Mouse (Mus musculus) myocyte (in vitro differentiated cells): ENCODE measurements around the gene Pick1. TPM values are rescaled to one million over a fixed set of nuclear protein-coding genes. Genes with fewer than 3 reads are reported as not detected.
A peak's percentile ranks its signal among the peaks of the same experiment; 100 is the strongest.

Experiments used
- H3K27me3 ChIP-seq: one replicate; pipeline ENCODE4 v1.6.1; 2011; ENCODE audit not compliant: control insufficient read depth, insufficient read depth, insufficient read length
- H3K36me3 ChIP-seq: one replicate; pipeline ENCODE4 v1.6.1; 2011; ENCODE audit not compliant: control insufficient read depth, insufficient read depth
- H3K4me2 ChIP-seq: one replicate; pipeline ENCODE4 v1.6.1; 2011; ENCODE audit warnings: low read depth, control low read depth
- H3K4me3 ChIP-seq: one replicate; pipeline ENCODE4 v1.5.1; 2011; ENCODE audit warnings: mild to moderate bottlenecking, control low read depth, moderate library complexity
- H3K79me2 ChIP-seq: one replicate; pipeline ENCODE4 v1.6.1; 2011; ENCODE audit not compliant: control insufficient read depth, insufficient read depth
- H3ac ChIP-seq: one replicate; pipeline ENCODE4 v1.6.1; 2011; ENCODE audit not compliant: control insufficient read depth, insufficient read length
- CEBPB ChIP-seq: IDR thresholded peaks from 2 replicates; pipeline ENCODE4 v1.6.1; 2011; ENCODE audit warnings: mild to moderate bottlenecking, moderate library complexity; ENCODE audit not compliant: poor library complexity, insufficient read depth, severe bottlenecking
- E2F4 ChIP-seq: IDR thresholded peaks from one replicate; pipeline ENCODE4 v1.6.1; 2011; ENCODE audit warnings: mild to moderate bottlenecking, control low read depth, moderate library complexity; ENCODE audit not compliant: insufficient read depth
- MAX ChIP-seq: IDR thresholded peaks from one replicate; pipeline ENCODE4 v1.6.1; 2011; ENCODE audit warnings: low read depth, mild to moderate bottlenecking, control low read depth
- MYOD1 ChIP-seq, 3 experiments: IDR thresholded peaks; one replicate each; pipeline ENCODE4 v1.6.1; 2011; ENCODE audit warnings: control low read depth in 2 of 3, low read depth in 2 of 3, mild to moderate bottlenecking in 2 of 3, moderate library complexity in 1 of 3; ENCODE audit not compliant: insufficient read length in 2 of 3, control insufficient read depth in 1 of 3
- MYOG ChIP-seq, 3 experiments: IDR thresholded peaks; one replicate each; pipeline ENCODE4 v1.6.1; 2011; ENCODE audit warnings: control low read depth in 2 of 3, low read depth in 2 of 3, mild to moderate bottlenecking in 2 of 3; ENCODE audit not compliant: insufficient read length in 2 of 3, control insufficient read depth in 1 of 3, insufficient read depth in 1 of 3
- POLR2A ChIP-seq: IDR thresholded peaks from one replicate; pipeline ENCODE4 v1.6.1; 2011; ENCODE audit warnings: low read depth, mild to moderate bottlenecking, control low read depth, moderate library complexity; ENCODE audit not compliant: insufficient read length
- POLR2AphosphoS2 ChIP-seq: IDR thresholded peaks from one replicate; pipeline ENCODE4 v1.6.1; 2011; ENCODE audit warnings: low read depth, control low read depth; ENCODE audit not compliant: insufficient read length
- REST ChIP-seq: IDR thresholded peaks from one replicate; pipeline ENCODE4 v1.6.1; 2011; ENCODE audit warnings: mild to moderate bottlenecking, control low read depth, moderate library complexity; ENCODE audit not compliant: insufficient read depth, insufficient read length
- SRF ChIP-seq: IDR thresholded peaks from one replicate; pipeline ENCODE4 v1.6.1; 2011; ENCODE audit warnings: low read depth; ENCODE audit not compliant: control insufficient read depth, insufficient read length
- TCF12 ChIP-seq: IDR thresholded peaks from one replicate; pipeline ENCODE4 v1.6.1; 2011; ENCODE audit warnings: mild to moderate bottlenecking, control low read depth; ENCODE audit not compliant: poor library complexity, insufficient read depth, severe bottlenecking
- TCF3 ChIP-seq: IDR thresholded peaks from one replicate; pipeline ENCODE4 v1.6.1; 2011; ENCODE audit warnings: low read depth, control low read depth; ENCODE audit not compliant: insufficient read length
- USF1 ChIP-seq: IDR thresholded peaks from one replicate; pipeline ENCODE4 v1.6.1; 2011; ENCODE audit warnings: low read depth, mild to moderate bottlenecking, control low read depth, moderate library complexity
- polyA plus RNA-seq: library from polyadenylated mRNA; unstranded; fragments of >200 nt; fragmentation: generic; extraction: Trizol; gene quantifications from one replicate; pipeline ENCODE4 v1.2.1, GENCODE M21; 2012; ENCODE audit warnings: missing spikeins

Gene Pick1
- polyA plus RNA-seq, 1 experiment: 26.0 TPM

GRCm38 (mm10) chr15:79262786-79263309 lies 33.9 kb downstream of the Pick1 start:
- no peak overlapping the region for H3K4me2 ChIP-seq
- no peak overlapping the region for H3K4me3 ChIP-seq
- H3ac ChIP-seq: no peak overlapping the region
- H3K36me3 ChIP-seq: no peaks in the 10 kb centered on the region
- H3K27me3 ChIP-seq: peaks cover 48% of the 10 kb centered on the region
- H3K79me2 ChIP-seq: no peaks in the 10 kb centered on the region
- TF ChIP-seq REST: no peak
- peak in 2 of 3 experiments; percentile 29 to 83 for TF ChIP-seq MYOD1 (IDR thresholded peaks at IDR 0.05; ENCODE audit: control insufficient read depth in 1 of 3, insufficient read length in 2 of 3, low read depth in 2 of 3)
- TF ChIP-seq USF1: no peak

GRCm38 (mm10) chr15:79263726-79264125 lies 34.8 kb downstream of the Pick1 start:
- Histone ChIP-seq H3K79me2 (no peaks in the 10 kb centered on the region), H3K36me3 (no peaks in the 10 kb centered on the region), H3K4me3 (no peak overlapping the region), H3K27me3 (peaks cover 57% of the 10 kb centered on the region), H3ac (no peak overlapping the region), H3K4me2 (no peak overlapping the region)
- no peak for TF ChIP-seq MYOD1 (IDR thresholded peaks at IDR 0.05; ENCODE audit: control insufficient read depth in 1 of 3, insufficient read length in 2 of 3, low read depth in 2 of 3)
- TF ChIP-seq MAX: no peak
- no peak for TF ChIP-seq E2F4
- TF ChIP-seq POLR2A: no peak
- TF ChIP-seq MYOG (IDR thresholded peaks at IDR 0.05; ENCODE audit: control insufficient read depth in 1 of 3, insufficient read depth in 1 of 3, insufficient read length in 2 of 3, low read depth in 2 of 3): no peak
- no peak for TF ChIP-seq TCF3
- TF ChIP-seq SRF: no peak
- TF ChIP-seq REST: no peak
- no peak for TF ChIP-seq POLR2AphosphoS2
- no peak for TF ChIP-seq TCF12
- TF ChIP-seq CEBPB: no peak
- TF ChIP-seq USF1: no peak

GRCm38 (mm10) chr15:79265384-79265783 lies 36.4 kb downstream of the Pick1 start:
- TF ChIP-seq MYOD1 (IDR thresholded peaks at IDR 0.05; ENCODE audit: control insufficient read depth in 1 of 3, insufficient read length in 2 of 3, low read depth in 2 of 3) (no peak), TCF3 (no peak), MYOG (IDR thresholded peaks at IDR 0.05; ENCODE audit: control insufficient read depth in 1 of 3, insufficient read depth in 1 of 3, insufficient read length in 2 of 3, low read depth in 2 of 3) (no peak), USF1 (no peak), POLR2A (no peak), REST (no peak), MAX (no peak), POLR2AphosphoS2 (no peak), E2F4 (no peak), CEBPB (no peak), SRF (no peak), TCF12 (no peak)
- H3ac ChIP-seq: no peak overlapping the region
- H3K79me2 ChIP-seq: no peaks in the 10 kb centered on the region
- peaks cover 62% of the 10 kb centered on the region for H3K27me3 ChIP-seq
- no peak overlapping the region for H3K4me3 ChIP-seq
- no peak overlapping the region for H3K4me2 ChIP-seq
- no peaks in the 10 kb centered on the region for H3K36me3 ChIP-seq

GRCm38 (mm10) chr15:79268521-79268920 lies 39.5 kb downstream of the Pick1 start:
- TF ChIP-seq MYOD1 (IDR thresholded peaks at IDR 0.05; ENCODE audit: control insufficient read depth in 1 of 3, insufficient read length in 2 of 3, low read depth in 2 of 3): no peak
- TF ChIP-seq POLR2A: no peak
- TF ChIP-seq E2F4: no peak
- no peak for TF ChIP-seq MAX
- no peak for TF ChIP-seq POLR2AphosphoS2
- no peak for TF ChIP-seq TCF3
- TF ChIP-seq MYOG (IDR thresholded peaks at IDR 0.05; ENCODE audit: control insufficient read depth in 1 of 3, insufficient read depth in 1 of 3, insufficient read length in 2 of 3, low read depth in 2 of 3): no peak
- TF ChIP-seq SRF: no peak
- TF ChIP-seq TCF12: no peak
- no peak for TF ChIP-seq CEBPB
- TF ChIP-seq REST: no peak
- no peak for TF ChIP-seq USF1
- no peaks in the 10 kb centered on the region for H3K79me2 ChIP-seq

GRCm38 (mm10) chr15:79270317-79271123 lies 41.5 kb downstream of the Pick1 start:
- Histone ChIP-seq H3K27me3 (peaks cover 58% of the 10 kb centered on the region), H3K4me3 (no peak overlapping the region), H3ac (no peak overlapping the region), H3K79me2 (no peaks in the 10 kb centered on the region), H3K4me2 (peak overlapping the region; percentile 57), H3K36me3 (no peaks in the 10 kb centered on the region)
- TF ChIP-seq POLR2AphosphoS2 (no peak), MYOD1 (IDR thresholded peaks at IDR 0.05; ENCODE audit: control insufficient read depth in 1 of 3, insufficient read length in 2 of 3, low read depth in 2 of 3) (peak in 1 of 3 experiments; percentile 41), TCF12 (no peak), USF1 (no peak), POLR2A (no peak), E2F4 (no peak), SRF (no peak), REST (no peak), MAX (no peak)

More at GRCm38 (mm10) chr15:79268521-79268920, 39.5 kb downstream of the Pick1 start:
- H3K4me3 ChIP-seq: no peak overlapping the region
- no peak overlapping the region for H3ac ChIP-seq
- peaks cover 63% of the 10 kb centered on the region for H3K27me3 ChIP-seq
- H3K36me3 ChIP-seq: no peaks in the 10 kb centered on the region
- H3K4me2 ChIP-seq: no peak overlapping the region
